Mouse (Mus musculus) E14TG2a.4 (cell line): Measurements from ENCODE around the gene Wfdc6b.

Experiments used
- CTCF ChIP-seq: conservative IDR thresholded peaks from 2 replicates; pipeline ENCODE4 v1.5.1; 2014; ENCODE audit warnings: low read length
- NANOG ChIP-seq: IDR thresholded peaks from 2 replicates; pipeline ENCODE4 v1.6.1; 2014; ENCODE audit warnings: borderline replicate concordance, low read length, mixed read lengths

- TF ChIP-seq CTCF = no peak
- no peak for TF ChIP-seq NANOG
Measured at GRCm38 (mm10) chr2:164664851-164665250, 51.5 kb downstream of the Wfdc6b start.
